Mouse (Mus musculus) embryonic facial prominence, embryonic 15.5 days (tissue): ENCODE measurements around the gene Zfp931. TPM values are rescaled to one million over a fixed set of nuclear protein-coding genes. Genes with fewer than 3 reads are reported as not detected.

ENCODE experiments used
- polyA plus RNA-seq: library from polyadenylated mRNA; unstranded; fragments of >200 nt; fragmentation: Nextera tagmentation; extraction: Ambion mirVana; gene quantifications from 2 replicates; pipeline ENCODE4 v1.2.1, GENCODE M21; 2015

Zfp931 gene
- polyA plus RNA-seq, 1 experiment from 2014 or later: 15.8 TPM

Other genes with a start within 250 kb of the Zfp931 start
- 30.7 and 39.3 TPM in 2 replicates for gene Gm14325, start 238.1 kb downstream of the Zfp931 start, polyA plus RNA-seq
- gene Gm14327, start 181.4 kb downstream of the Zfp931 start, polyA plus RNA-seq: 2.8 and 3.3 TPM in 2 replicates
- 0.55 and 1.3 TPM in 2 replicates for gene Zfp972, start 152.9 kb downstream of the Zfp931 start, polyA plus RNA-seq
- gene Gm14326, start 121.2 kb downstream of the Zfp931 start, polyA plus RNA-seq: 17.3 and 17.4 TPM in 2 replicates
- 9.2 and 10.0 TPM in 2 replicates for gene Zfp971, start 55.2 kb downstream of the Zfp931 start, polyA plus RNA-seq
- 0.74 and 1.4 TPM in 2 replicates for gene Phactr3, start 40.5 kb upstream of the Zfp931 start, polyA plus RNA-seq